Mouse (Mus musculus): Measurements from ENCODE around the gene Cbr2.

Gene Cbr2

DNA sequence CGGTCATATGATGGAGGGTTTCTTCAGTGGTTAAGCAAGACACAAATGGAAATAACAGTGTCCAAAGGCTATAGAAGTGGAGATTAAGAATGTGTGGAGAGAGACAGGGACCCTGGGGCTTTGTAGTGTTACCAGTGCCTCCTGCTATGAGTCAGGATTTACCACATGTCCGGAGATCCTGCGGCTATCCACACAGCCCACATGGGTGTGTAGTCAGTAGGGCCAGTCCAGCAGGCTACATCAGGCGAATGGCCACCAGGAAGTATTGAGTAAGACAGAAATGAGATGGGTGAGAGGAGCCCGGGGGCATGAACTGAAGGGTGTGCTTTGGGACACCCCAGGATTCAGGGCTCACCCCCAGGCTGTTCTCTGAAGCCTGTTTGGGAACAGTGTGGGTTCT is 49.2 kb downstream of the Cbr2 start:
- intact Hi-C loops (cut with DNase I) = no loop called here

GRCm38 (mm10) chr11:120679909-120680308 is 52.0 kb downstream of the Cbr2 start:
- intact Hi-C loops (cut with DNase I) = no loop called here
